Mouse (Mus musculus) limb, embryonic 11.5 days (tissue): ENCODE measurements around the gene Mtr. TPM values are rescaled to one million over a fixed set of nuclear protein-coding genes. Genes with fewer than 3 reads are reported as not detected.

Source experiments
- ATAC-seq: fragments of 200-750 bp; cut with Nextera tagmentation; 2 replicates; pipeline ENCODE4 v1.8.0; 2017; ENCODE audit warnings: low read depth; ENCODE audit not compliant: insufficient number of reproducible peaks, low FRiP score, low TSS enrichment
- DNase-seq: peaks from one replicate; pipeline ENCODE4 v3.0.0-alpha.2; 2015; ENCODE audit warnings: low spot score
- H3K27ac ChIP-seq: fragments of 300-500 bp; sonication (generic); replicated peaks from 2 replicates; pipeline ENCODE4 v1.5.1; 2014; ENCODE audit warnings: low read depth, mild to moderate bottlenecking, low read length
- H3K27me3 ChIP-seq: fragments of 300-500 bp; sonication (generic); 2 replicates; pipeline ENCODE4 v1.6.1; 2014; ENCODE audit warnings: mild to moderate bottlenecking, low read length, mixed read lengths; ENCODE audit not compliant: control insufficient read depth, insufficient read depth
- H3K36me3 ChIP-seq: fragments of 300-500 bp; sonication (generic); 2 replicates; pipeline ENCODE4 v1.6.1; 2014; ENCODE audit warnings: mild to moderate bottlenecking, low read length, moderate library complexity, mixed read lengths; ENCODE audit not compliant: control insufficient read depth, insufficient read depth
- H3K4me1 ChIP-seq: fragments of 300-500 bp; sonication (generic); 2 replicates; pipeline ENCODE4 v1.6.1; 2014; ENCODE audit warnings: low read length, mixed read lengths; ENCODE audit not compliant: control insufficient read depth, insufficient read depth
- H3K4me2 ChIP-seq: fragments of 300-500 bp; sonication (generic); 2 replicates; pipeline ENCODE4 v1.6.1; 2014; ENCODE audit warnings: low read depth, mild to moderate bottlenecking, moderate library complexity; ENCODE audit not compliant: severe bottlenecking
- H3K4me3 ChIP-seq: fragments of 300-500 bp; sonication (generic); 2 replicates; pipeline ENCODE4 v1.5.1; 2014; ENCODE audit warnings: low read depth, low read length
- H3K9ac ChIP-seq: fragments of 300-500 bp; sonication (generic); 2 replicates; pipeline ENCODE4 v1.6.1; 2014; ENCODE audit warnings: mild to moderate bottlenecking, low read length
- H3K9me3 ChIP-seq: fragments of 300-500 bp; sonication (generic); 2 replicates; pipeline ENCODE4 v1.6.1; 2016; ENCODE audit warnings: low read length; ENCODE audit not compliant: control insufficient read depth
- WGBS: fragments of 180-500 bp; shearing (Covaris S2); extraction: QIAGEN DNeasy Blood & Tissue Kit; methylation state at CpG from one replicate; pipeline ENCODE4 v1.1.7; 2014; 5-methylcytosine and 5-hydroxymethylcytosine counted together
- polyA plus RNA-seq: library from polyadenylated mRNA; unstranded; fragments of >200 nt; fragmentation: Nextera tagmentation; extraction: Ambion mirVana; gene quantifications from 2 replicates; pipeline ENCODE4 v1.2.1, GENCODE M21; 2014

The Mtr gene
- 21.4 and 25.9 TPM in 2 replicates for polyA plus RNA-seq

DNA sequence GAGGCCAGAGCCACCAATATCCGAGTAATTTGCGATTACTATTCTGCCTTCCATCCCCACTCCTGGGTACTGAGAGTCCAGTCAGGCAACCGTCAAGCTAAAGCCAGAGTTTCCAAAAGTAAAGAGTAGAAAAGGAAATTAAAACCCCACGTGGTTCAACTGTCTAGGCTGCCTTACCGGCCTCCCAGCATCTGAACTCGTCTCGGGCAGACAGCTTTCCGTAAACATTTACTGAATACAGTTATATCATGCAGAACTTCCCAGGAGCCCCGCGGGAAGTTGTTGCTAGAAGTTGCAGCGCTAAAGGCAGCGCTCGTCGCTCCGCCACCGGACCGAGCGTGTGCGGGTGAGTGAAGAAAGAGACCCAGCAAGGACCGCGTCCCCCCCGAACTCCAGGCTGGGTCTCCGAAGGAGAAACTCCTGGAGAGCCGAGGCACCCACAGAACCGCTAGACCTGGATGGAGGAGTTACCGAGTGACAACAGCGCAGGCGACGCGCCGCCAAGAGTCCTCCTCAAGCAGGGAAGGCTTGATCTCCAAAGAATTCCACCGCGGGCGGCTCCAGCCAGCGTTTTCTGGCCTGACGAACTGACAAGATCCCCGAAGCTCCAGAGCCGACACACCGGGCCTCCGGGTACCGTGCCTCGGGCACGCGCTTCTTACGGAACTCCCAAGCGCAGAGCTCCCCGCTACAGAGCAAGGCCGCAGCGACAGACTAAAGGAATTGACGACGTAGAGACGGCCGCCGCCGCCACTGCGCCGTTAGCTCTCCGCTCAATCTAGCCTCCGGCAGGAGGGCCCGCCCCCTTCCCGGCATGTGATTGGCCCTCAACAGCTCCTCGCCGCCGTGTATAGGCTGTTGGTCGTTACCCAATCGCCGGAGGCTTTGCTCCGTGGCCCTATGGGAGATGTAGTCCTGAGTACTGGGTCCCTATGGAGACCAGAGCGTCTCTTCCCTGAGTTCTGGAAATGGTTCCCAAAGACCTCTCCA lies at the start of gene Mtr:
Mtr (minus strand) TSS at position 723 of the 990 bp plus-strand sequence.
- Histone ChIP-seq H3K9ac (peak within 1 kb of the TSS; percentile 83), H3K9me3 (no peaks in the 10 kb centered on the region), H3K4me3 (peak within 1 kb of the TSS; percentile 73), H3K4me2 (peak within 1 kb of the TSS; percentile 50), H3K4me1 (no peaks in the 10 kb centered on the region), H3K27ac (peak within 1 kb of the TSS; percentile 63), H3K27me3 (no peaks in the 10 kb centered on the region), H3K36me3 (no peaks in the 10 kb centered on the region)
- DNase-seq (peak; percentile 95), ATAC-seq (peak; percentile 100)
- under 1% methylated on average over 69 of the region's 69 CpGs for WGBS

DNA sequence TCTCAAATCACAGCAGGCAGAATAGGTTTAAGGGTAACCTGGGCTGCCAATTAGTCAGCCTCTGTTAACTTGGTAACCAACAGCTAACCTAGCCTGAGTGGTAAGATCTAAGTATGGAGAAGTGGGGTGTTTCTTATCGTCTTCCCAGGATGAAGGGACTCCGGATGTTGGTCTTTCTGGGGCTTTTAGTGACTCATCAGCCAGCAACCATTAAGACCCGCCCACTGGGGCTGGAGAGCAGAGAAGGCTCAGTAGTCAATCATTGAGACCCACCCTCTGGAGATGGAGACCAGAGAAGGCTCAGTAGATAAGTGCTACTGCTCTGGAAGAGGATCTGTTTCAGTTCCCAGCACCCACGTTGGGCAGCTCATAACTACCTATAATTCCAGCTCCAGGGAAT lies 49.4 kb upstream of the Mtr start:
- 77% methylated on average over 4 of the region's 4 CpGs for WGBS
- DNase-seq (no peak), ATAC-seq (no peak)
- H3K27me3 ChIP-seq = no peaks in the 10 kb centered on the region
- H3K4me1 ChIP-seq = no peaks in the 10 kb centered on the region
- H3K9me3 ChIP-seq = no peaks in the 10 kb centered on the region
- no peak overlapping the region for H3K4me3 ChIP-seq
- no peaks in the 10 kb centered on the region for H3K36me3 ChIP-seq
- H3K9ac ChIP-seq = no peak overlapping the region
- no peak overlapping the region for H3K27ac ChIP-seq
- H3K4me2 ChIP-seq = no peak overlapping the region

DNA sequence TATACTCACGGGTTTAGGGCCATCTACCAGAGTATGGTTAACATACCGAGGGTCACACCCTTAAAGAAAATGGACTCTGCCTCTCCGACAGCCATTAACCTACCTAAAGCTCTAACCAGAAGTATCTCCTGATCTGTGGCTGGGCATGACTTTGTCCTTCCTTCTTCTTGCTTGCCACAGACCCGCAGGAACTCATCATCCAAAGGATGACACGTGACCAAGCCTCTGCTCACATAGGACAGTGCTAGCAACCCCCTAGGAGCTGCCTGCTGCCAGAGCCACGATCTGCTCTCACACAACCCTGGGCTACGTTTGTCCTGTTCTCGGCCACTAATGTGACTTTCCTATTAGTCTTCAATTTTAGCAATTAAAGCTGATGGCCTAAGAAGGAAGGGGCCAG lies 47.6 kb upstream of the Mtr start:
- H3K9ac ChIP-seq = no peak overlapping the region
- no peaks in the 10 kb centered on the region for H3K27me3 ChIP-seq
- 90% methylated on average over 8 of the region's 8 CpGs for WGBS
- ATAC-seq = no peak
- no peaks in the 10 kb centered on the region for H3K4me1 ChIP-seq
- no peak for DNase-seq
- no peak overlapping the region for H3K27ac ChIP-seq
- H3K4me3 ChIP-seq = no peak overlapping the region
- H3K4me2 ChIP-seq = no peak overlapping the region
- no peaks in the 10 kb centered on the region for H3K9me3 ChIP-seq
- H3K36me3 ChIP-seq = no peaks in the 10 kb centered on the region

DNA sequence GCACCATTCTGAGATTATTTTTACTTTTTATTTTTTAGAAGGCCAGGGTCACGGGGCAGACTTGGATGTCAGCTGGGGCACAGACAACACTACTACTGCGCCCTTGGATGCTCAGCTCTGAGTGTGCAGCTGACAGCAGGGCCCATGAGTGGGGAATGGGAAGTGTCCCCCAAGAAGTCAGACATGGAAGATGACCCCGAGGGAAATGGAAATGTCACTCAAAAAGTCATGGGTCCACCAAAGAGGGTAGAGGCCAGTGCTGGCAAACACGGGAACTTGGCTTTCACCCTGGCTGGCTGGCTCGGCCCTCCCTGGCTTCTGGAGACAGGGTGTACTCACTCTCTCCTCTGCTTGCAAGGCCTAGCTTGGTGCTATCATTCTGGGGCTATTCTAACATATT lies 47.1 kb upstream of the Mtr start:
- no peak overlapping the region for H3K9ac ChIP-seq
- no peaks in the 10 kb centered on the region for H3K9me3 ChIP-seq
- no peak overlapping the region for H3K27ac ChIP-seq
- DNase-seq (no peak), ATAC-seq (no peak)
- no peaks in the 10 kb centered on the region for H3K4me1 ChIP-seq
- no peak overlapping the region for H3K4me2 ChIP-seq
- WGBS = 85% methylated on average over 5 of the region's 5 CpGs
- H3K4me3 ChIP-seq = no peak overlapping the region
- no peaks in the 10 kb centered on the region for H3K36me3 ChIP-seq
- H3K27me3 ChIP-seq = no peaks in the 10 kb centered on the region

DNA sequence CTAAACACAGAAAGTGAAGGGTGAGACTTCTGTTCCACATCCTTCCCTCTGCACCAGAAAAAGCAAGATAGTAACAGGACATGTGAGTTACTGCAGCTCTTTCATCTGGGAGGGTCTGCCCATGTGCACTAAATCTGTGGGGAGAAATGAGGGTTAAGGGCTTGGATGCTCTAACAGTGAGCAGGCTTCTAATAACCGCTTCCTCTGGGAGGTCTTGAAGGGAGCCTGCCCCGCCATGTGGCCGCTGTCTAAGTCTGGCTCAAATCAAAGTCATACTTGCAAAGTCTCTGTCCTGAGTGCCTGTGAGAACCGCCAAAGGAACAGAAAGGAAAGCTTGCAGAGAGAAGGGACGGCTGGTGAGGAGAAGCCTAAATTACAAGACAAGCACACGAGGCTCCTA lies 39.9 kb upstream of the Mtr start:
- H3K9ac ChIP-seq = no peak overlapping the region
- H3K4me3 ChIP-seq = no peak overlapping the region
- no peak overlapping the region for H3K4me2 ChIP-seq
- no peaks in the 10 kb centered on the region for H3K4me1 ChIP-seq
- 66% methylated on average over 6 of the region's 6 CpGs for WGBS
- no peak for DNase-seq
- no peaks in the 10 kb centered on the region for H3K9me3 ChIP-seq
- no peaks in the 10 kb centered on the region for H3K27me3 ChIP-seq
- H3K27ac ChIP-seq = no peak overlapping the region
- ATAC-seq = no peak
- no peaks in the 10 kb centered on the region for H3K36me3 ChIP-seq

DNA sequence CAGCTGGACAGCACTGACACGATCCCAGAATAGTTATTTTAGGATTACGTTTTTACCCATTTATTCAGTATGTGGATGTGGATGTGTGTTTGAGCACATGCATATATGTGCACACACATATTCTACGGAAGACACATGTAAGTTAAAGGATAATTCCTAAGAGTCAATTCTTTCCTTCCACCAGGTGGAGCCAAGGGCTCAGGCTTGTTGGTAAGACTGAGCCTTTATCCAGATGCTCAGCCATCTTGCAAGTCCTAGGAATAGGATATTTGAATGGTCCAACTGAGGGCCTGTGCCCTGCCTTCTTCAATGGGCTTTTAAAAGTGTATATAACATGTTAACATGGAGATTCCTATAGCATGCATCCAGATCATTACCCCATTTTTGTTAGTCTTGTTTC lies 38.8 kb upstream of the Mtr start:
- Histone ChIP-seq H3K27ac (no peak overlapping the region), H3K9ac (no peak overlapping the region), H3K4me2 (no peak overlapping the region), H3K36me3 (no peaks in the 10 kb centered on the region), H3K4me1 (no peaks in the 10 kb centered on the region), H3K9me3 (no peaks in the 10 kb centered on the region), H3K4me3 (no peak overlapping the region), H3K27me3 (no peaks in the 10 kb centered on the region)
- DNase-seq (no peak), ATAC-seq (no peak)
- 94% methylated on average over 3 of the region's 3 CpGs for WGBS

DNA sequence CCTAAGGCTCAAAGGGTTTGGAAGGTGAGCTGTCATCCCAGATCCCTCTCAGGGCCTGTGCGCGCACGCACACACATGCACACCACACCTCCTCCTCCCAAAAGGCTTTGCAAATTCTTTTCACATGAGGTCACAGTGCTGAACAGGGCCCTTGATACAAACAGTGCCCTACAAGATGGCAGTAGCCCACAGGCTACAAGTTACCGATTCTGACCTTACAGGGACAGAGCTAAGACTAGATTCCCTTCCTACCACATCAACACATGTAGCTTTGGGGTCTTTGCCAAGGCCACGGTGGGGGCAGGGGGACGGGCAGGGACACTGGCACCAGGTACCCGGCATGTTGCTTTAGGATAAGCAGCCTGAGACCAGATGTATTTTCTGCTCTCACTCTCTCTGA lies 35.9 kb upstream of the Mtr start:
- WGBS = 85% methylated on average over 7 of the region's 7 CpGs
- no peaks in the 10 kb centered on the region for H3K4me1 ChIP-seq
- no peak overlapping the region for H3K27ac ChIP-seq
- H3K27me3 ChIP-seq = no peaks in the 10 kb centered on the region
- H3K36me3 ChIP-seq = no peaks in the 10 kb centered on the region
- DNase-seq (no peak), ATAC-seq (no peak)
- no peak overlapping the region for H3K4me3 ChIP-seq
- no peak overlapping the region for H3K4me2 ChIP-seq
- no peaks in the 10 kb centered on the region for H3K9me3 ChIP-seq
- H3K9ac ChIP-seq = no peak overlapping the region

DNA sequence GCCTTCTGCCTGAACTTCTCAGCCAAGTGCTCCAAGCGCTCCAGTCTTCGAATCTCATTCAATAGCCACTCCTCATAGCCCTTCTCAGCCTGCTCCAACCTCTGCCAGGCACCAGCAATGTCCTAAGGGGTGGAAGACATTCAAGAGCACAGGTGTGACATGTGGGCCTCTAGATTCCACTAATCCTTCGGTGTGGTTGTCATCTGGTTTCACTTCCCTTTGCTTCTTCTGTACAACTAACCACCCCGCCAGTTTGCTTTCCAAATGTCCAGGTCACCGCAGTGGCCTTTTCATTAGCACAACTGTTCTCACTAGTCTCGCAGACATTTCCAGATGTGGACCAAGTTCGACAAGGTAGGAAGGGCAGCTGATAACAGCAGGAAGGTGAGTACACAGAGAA lies 32.8 kb upstream of the Mtr start:
- H3K4me2 ChIP-seq = no peak overlapping the region
- H3K36me3 ChIP-seq = no peaks in the 10 kb centered on the region
- H3K27me3 ChIP-seq = no peaks in the 10 kb centered on the region
- no peak overlapping the region for H3K4me3 ChIP-seq
- no peak overlapping the region for H3K9ac ChIP-seq
- no peaks in the 10 kb centered on the region for H3K9me3 ChIP-seq
- ATAC-seq (no peak), DNase-seq (no peak)
- H3K4me1 ChIP-seq = no peaks in the 10 kb centered on the region
- WGBS = 77% methylated on average over 7 of the region's 7 CpGs
- H3K27ac ChIP-seq = no peak overlapping the region
